Mouse (Mus musculus): ENCODE measurements at regions not wholly inside any gene's neighbourhood (a gene's known extent, or its start where the extent isn't known, plus 50 kb on each side); places are given as distances from the start of the nearest gene placed in this dataset.
A peak's percentile ranks its signal among the peaks of the same experiment; 100 is the strongest.

DNA sequence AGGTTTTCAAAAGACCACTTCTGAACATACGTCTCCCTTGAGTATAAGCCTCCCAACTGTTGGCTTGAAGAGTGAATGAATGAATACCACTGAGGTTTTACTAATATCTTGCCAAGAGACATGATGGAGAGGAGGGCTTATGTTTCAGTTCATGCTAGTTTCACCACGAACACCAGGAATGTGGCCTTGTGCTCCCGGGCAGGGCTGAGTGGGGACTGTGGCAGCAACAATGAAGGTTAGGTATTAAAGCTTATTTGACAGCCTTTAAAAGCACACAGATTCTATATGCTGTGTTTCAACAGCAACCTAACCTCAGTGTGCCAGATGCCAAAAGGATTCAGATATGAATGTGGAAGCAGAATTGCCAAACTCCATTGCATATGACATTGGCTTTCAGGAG is 390.0 kb upstream of the Cited2 start:
- 40% methylated on average over 3 of the region's 3 CpGs for WGBS
- Histone ChIP-seq H3K9me3 (replicated peaks) (no peaks in the 10 kb centered on the region), H3K4me1 (peaks cover 23% of the 10 kb centered on the region), H3K36me3 (no peaks in the 10 kb centered on the region), H3K27me3 (no peaks in the 10 kb centered on the region), H3K27ac (replicated peaks) (no peak overlapping the region), H3K4me2 (replicated peaks) (no peak overlapping the region), H3K4me3 (replicated peaks) (no peak overlapping the region), H3K9ac (no peak overlapping the region)
- no peak for ATAC-seq (ENCODE audit: insufficient number of reproducible peaks, low FRiP score, low TSS enrichment, low read depth)

DNA sequence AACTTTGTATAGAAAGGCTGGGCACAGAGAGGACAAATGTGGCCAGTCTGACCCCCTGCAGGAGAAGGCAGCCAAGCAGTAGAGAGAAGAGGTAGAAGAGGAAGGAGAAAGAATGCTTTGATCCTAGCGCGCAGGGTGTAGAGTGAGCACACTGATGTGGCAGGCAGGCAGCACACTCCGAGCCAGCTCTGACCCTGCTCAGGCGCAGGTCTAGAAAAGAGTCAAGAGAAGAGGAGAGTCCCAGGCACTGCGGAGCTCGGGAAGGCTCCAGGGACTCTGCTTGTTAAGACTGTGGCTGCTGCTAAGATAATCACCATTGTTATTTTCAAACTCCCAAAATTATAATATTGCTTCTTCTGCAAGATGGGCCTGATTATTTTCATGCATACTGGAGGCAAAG is 389.3 kb upstream of the Cited2 start:
- Histone ChIP-seq H3K9me3 (replicated peaks) (no peaks in the 10 kb centered on the region), H3K4me1 (peaks cover 23% of the 10 kb centered on the region), H3K27ac (replicated peaks) (no peak overlapping the region), H3K4me3 (replicated peaks) (no peak overlapping the region), H3K9ac (no peak overlapping the region), H3K4me2 (replicated peaks) (no peak overlapping the region), H3K27me3 (no peaks in the 10 kb centered on the region), H3K36me3 (no peaks in the 10 kb centered on the region)
- no peak for ATAC-seq (ENCODE audit: insufficient number of reproducible peaks, low FRiP score, low TSS enrichment, low read depth)
- 22% methylated on average over 6 of the region's 6 CpGs for WGBS

DNA sequence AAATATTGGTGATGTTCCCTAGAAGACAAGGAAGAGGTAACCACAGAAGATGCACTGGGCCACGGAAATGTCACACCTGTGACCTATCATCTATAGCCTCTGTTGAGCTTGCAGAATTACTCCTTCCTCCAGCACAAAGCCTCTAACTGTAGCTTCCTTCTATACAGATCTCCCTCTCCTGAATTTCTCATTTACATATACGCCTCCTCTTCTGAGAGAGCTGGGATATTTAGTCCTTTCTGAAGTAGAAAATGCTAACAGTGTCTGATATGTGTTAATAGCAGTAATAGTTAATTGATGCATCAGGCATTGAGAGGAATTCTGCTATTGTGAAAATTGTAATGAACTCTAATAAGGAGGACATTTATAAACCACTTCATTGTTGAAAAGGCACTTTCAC is 385.8 kb upstream of the Cited2 start:
- 93% methylated on average over 2 of the region's 2 CpGs for WGBS
- no peak overlapping the region for H3K4me3 ChIP-seq (replicated peaks)

DNA sequence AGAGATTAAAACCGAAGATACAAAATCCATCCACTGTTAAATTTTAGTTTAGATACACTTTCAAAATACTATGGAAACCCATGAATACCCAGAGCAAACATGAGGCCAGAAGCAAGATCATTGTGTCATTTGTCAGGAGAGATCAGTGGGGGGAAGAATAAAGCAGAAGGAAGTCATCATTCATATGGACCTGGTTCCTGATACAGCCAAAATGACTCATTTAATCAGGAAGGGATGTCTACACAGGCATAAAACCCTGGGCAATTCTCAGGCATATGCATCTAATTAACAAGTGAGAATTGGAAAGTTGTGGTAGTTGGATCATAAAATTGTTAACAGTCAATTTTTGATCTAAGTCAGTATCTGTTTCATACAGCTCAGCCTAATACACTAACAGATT is 379.2 kb upstream of the Cited2 start:
- Histone ChIP-seq H3K27me3 (no peaks in the 10 kb centered on the region), H3K4me1 (no peaks in the 10 kb centered on the region), H3K9me3 (replicated peaks) (no peaks in the 10 kb centered on the region), H3K4me3 (replicated peaks) (no peak overlapping the region), H3K4me2 (replicated peaks) (no peak overlapping the region), H3K9ac (no peak overlapping the region), H3K36me3 (no peaks in the 10 kb centered on the region), H3K27ac (replicated peaks) (no peak overlapping the region)
- WGBS, result 94% methylated on average over 1 of the region's 1 CpGs
- ATAC-seq (ENCODE audit: insufficient number of reproducible peaks, low FRiP score, low TSS enrichment, low read depth), result no peak

More for the DNA sequence above, 385.8 kb upstream of the Cited2 start:
- no peak for ATAC-seq (ENCODE audit: insufficient number of reproducible peaks, low FRiP score, low TSS enrichment, low read depth)
- Histone ChIP-seq H3K4me2 (replicated peaks) (no peak overlapping the region), H3K4me1 (peaks cover 7% of the 10 kb centered on the region; the same call in 1 of the 2 replicates), H3K36me3 (no peaks in the 10 kb centered on the region), H3K27me3 (no peaks in the 10 kb centered on the region), H3K9ac (no peak overlapping the region), H3K9me3 (replicated peaks) (no peaks in the 10 kb centered on the region), H3K27ac (replicated peaks) (no peak overlapping the region)

DNA sequence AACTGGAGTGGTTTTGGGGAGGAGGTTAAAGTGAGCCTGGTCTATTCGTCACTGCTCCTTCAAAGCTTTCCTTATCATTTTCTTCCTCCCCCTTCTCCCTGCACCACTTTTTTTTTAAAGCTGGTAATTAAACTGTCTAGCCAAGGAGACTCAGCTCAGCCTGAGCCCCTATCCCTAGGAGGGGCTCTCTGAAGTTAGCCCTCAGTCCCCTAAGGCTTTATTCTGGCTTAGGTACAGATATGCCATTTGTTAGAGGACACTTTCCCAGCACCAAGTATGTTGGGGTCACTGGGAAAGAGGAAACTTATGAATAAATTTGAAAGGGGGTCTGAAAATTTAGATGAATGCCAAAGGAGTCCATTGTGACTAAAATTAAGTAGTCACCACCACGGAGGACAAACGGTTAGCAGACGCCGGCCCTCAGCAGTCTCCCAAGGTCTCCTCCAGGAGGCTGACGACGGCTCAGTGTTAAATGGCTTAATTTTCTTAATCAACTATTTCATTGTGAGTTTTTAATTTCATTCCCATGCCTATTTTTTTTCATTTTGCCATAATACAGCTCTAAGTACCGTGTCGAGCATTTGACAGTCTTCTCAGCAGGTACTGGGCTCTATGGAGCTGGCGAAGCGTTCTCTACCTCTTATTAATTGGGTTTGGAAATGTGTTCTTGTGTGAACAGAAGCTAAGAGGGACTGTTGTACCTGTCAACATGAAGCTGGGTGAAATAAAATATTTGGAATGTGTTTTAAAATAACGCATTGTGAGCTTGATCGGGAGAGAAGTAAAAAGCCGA is 370.6 kb upstream of the Cited2 start:
- Histone ChIP-seq H3K27ac (replicated peaks) (no peak overlapping the region), H3K9ac (no peak overlapping the region), H3K9me3 (replicated peaks) (no peaks in the 10 kb centered on the region), H3K4me1 (peaks cover 6% of the 10 kb centered on the region), H3K36me3 (no peaks in the 10 kb centered on the region), H3K27me3 (no peaks in the 10 kb centered on the region), H3K4me3 (replicated peaks) (no peak overlapping the region), H3K4me2 (replicated peaks) (no peak overlapping the region)
- no peak for ATAC-seq (ENCODE audit: insufficient number of reproducible peaks, low FRiP score, low TSS enrichment, low read depth)
- 73% methylated on average over 14 of the region's 14 CpGs for WGBS

DNA sequence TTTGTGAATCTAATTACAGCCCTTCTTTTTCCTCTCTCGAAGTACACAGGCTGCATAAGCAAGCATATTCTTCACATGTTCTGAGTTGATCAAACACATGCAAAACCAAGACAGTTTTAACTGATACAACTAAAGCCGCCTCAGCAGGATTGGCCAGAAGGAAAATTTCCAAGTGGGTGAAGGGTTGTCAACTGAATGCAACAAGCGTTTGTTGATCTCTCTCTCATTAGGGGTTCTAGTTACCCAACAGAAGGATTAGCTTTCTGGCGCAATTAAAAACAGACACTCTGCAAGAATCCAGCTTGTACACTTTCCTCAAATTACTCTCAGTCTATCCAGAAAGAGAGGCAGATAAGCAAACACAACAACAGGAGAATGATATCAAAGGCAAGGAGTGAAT is 367.5 kb upstream of the Cited2 start:
- ATAC-seq (ENCODE audit: insufficient number of reproducible peaks, low FRiP score, low TSS enrichment, low read depth), result no peak
- no peaks in the 10 kb centered on the region for H3K36me3 ChIP-seq
- no peaks in the 10 kb centered on the region for H3K27me3 ChIP-seq
- no peaks in the 10 kb centered on the region for H3K9me3 ChIP-seq (replicated peaks)
- H3K9ac ChIP-seq, result no peak overlapping the region
- no peak overlapping the region for H3K4me3 ChIP-seq (replicated peaks)
- H3K4me1 ChIP-seq, result peaks cover 6% of the 10 kb centered on the region
- no peak overlapping the region for H3K4me2 ChIP-seq (replicated peaks)
- peak overlapping the region; percentile 4; the same call in 1 of the 2 replicates for H3K27ac ChIP-seq (replicated peaks)
- 18% methylated on average over 4 of the region's 4 CpGs for WGBS

DNA sequence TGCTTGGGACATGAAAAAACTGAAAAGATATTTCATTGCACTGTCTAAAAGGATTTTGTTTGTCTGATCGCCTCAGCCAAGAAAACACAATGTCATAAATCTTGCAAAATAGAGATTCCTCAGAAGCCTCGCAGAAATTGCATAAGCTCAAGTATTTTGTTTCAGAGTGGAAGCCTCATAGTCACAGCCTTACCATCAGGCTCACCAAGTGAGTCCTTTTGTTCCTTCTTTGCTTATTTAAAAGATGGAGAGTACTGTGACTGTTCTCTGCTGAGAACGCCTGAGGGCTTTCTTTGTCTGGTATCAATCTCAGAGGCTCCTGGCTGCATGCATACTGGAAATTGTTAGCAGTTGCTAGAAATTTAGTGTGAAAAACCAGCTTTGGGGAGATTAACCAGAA is 367.0 kb upstream of the Cited2 start:
- no peak for ATAC-seq (ENCODE audit: insufficient number of reproducible peaks, low FRiP score, low TSS enrichment, low read depth)
- WGBS, result 12% methylated on average over 3 of the region's 3 CpGs
- H3K27ac ChIP-seq (replicated peaks), result 0 out of 2 replicates have a peak overlapping the region, but pooled peaks have one; percentile 4
- H3K36me3 ChIP-seq, result no peaks in the 10 kb centered on the region
- peaks cover 6% of the 10 kb centered on the region for H3K4me1 ChIP-seq
- no peaks in the 10 kb centered on the region for H3K27me3 ChIP-seq
- no peak overlapping the region for H3K9ac ChIP-seq
- H3K9me3 ChIP-seq (replicated peaks), result no peaks in the 10 kb centered on the region
- H3K4me3 ChIP-seq (replicated peaks), result no peak overlapping the region
- H3K4me2 ChIP-seq (replicated peaks), result no peak overlapping the region

DNA sequence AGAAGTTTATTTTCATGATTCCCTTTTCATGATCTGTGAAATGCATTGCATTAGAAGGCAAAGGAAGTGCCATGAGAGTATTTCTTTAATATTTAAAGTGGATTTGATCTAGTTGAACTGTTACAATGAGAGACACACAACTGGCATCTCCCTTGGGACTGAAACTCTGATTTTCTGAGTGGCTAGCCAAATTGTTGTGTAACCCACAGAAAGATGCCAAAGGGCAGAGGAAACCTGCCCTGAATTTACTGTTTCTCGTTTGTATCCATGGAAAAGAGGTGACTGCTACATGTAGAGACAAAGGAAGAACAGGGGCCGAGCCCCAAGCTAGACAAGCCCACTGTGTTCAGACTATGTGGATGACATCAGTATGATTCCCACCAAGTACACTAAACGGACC is 360.4 kb upstream of the Cited2 start:
- no peak for ATAC-seq (ENCODE audit: insufficient number of reproducible peaks, low FRiP score, low TSS enrichment, low read depth)
- H3K9ac ChIP-seq, result no peak overlapping the region
- no peak overlapping the region for H3K27ac ChIP-seq (replicated peaks)
- no peak overlapping the region for H3K4me2 ChIP-seq (replicated peaks)
- H3K36me3 ChIP-seq, result no peaks in the 10 kb centered on the region
- H3K27me3 ChIP-seq, result no peaks in the 10 kb centered on the region
- 57% methylated on average over 3 of the region's 3 CpGs for WGBS
- no peaks in the 10 kb centered on the region for H3K9me3 ChIP-seq (replicated peaks)
- H3K4me1 ChIP-seq, result no peaks in the 10 kb centered on the region
- no peak overlapping the region for H3K4me3 ChIP-seq (replicated peaks)

DNA sequence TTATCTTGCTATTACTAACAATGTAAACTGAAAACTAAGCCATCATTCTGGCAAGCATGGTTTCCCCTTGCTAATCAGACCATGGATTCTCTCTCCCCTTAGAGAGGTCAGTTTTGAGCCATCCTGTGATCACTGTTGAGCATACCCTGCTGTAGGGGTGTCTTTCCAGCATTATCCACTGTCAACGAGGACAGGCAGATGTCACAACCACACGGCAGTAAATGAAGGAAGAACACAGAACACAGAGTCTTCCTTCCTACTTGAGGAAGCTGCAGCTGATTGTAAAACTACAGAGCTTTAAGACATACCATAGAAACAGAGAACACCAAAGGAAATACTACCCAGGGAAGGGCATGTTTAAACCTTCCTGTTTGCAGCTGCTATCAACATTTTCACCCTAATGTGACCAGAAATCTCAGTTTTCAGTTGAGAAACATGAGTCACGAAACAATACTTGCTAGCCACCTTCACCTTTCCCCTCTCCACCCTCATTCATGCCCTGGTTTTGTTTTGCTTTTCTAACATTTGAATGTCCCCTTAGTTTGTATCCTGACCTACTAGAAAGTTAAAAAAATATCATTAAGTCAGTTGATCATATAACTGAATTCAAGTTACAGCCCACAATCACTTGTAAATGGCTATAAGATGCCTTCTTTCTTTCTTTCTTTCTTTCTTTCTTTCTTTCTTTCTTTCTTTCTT is 356.8 kb upstream of the Cited2 start:
- Histone ChIP-seq H3K4me3 (replicated peaks) (no peak overlapping the region), H3K36me3 (no peaks in the 10 kb centered on the region), H3K9me3 (replicated peaks) (no peaks in the 10 kb centered on the region), H3K9ac (no peak overlapping the region), H3K4me1 (no peaks in the 10 kb centered on the region), H3K27me3 (no peaks in the 10 kb centered on the region), H3K4me2 (replicated peaks) (no peak overlapping the region), H3K27ac (replicated peaks) (no peak overlapping the region)
- no peak for ATAC-seq (ENCODE audit: insufficient number of reproducible peaks, low FRiP score, low TSS enrichment, low read depth)
- WGBS, result 70% methylated on average over 3 of the region's 3 CpGs

DNA sequence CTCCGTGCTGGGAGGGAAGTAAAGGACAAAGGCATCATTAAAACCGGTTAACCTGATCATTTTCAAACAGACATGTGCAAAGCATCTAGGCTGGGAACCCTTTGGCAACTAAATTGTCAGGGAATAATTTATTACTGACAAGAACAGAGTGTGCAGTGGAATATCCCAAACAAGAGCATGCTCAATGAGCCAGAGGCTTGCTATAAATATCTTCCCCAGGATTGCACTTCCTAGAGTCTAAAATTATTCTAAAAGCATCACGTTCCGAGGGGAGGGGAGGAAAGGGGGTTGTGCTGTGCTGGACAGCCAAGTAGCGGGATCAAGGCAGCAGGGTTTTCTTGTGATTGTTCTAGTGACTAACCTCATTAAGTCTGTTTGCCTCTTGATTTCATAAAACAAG is 356.0 kb upstream of the Cited2 start:
- Histone ChIP-seq H3K27ac (replicated peaks) (no peak overlapping the region), H3K9me3 (replicated peaks) (no peaks in the 10 kb centered on the region), H3K4me1 (no peaks in the 10 kb centered on the region), H3K27me3 (no peaks in the 10 kb centered on the region), H3K4me3 (replicated peaks) (no peak overlapping the region), H3K9ac (no peak overlapping the region), H3K36me3 (no peaks in the 10 kb centered on the region), H3K4me2 (replicated peaks) (no peak overlapping the region)
- ATAC-seq (ENCODE audit: insufficient number of reproducible peaks, low FRiP score, low TSS enrichment, low read depth), result no peak
- WGBS, result 21% methylated on average over 5 of the region's 5 CpGs

DNA sequence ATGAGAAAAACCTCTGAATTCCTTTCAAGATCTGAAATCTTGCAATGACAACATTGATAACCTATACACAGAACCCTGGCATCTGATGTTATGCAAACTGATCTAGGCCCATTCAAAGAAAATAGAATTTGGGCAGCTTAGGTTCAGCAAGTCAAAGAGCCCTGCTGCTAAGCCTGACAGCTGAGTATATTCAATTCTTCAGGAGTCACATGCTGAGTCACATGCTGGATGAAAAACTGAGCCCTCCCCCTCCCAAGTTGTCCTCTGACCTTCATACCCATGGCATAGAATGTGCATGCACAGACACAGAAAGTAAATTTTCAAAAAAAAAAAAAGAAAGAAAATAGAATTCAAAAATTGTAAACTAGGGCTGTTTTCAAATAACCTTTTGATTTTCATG is 355.6 kb upstream of the Cited2 start:
- H3K27me3 ChIP-seq, result no peaks in the 10 kb centered on the region
- no peak overlapping the region for H3K4me2 ChIP-seq (replicated peaks)
- H3K4me3 ChIP-seq (replicated peaks), result no peak overlapping the region
- no peaks in the 10 kb centered on the region for H3K4me1 ChIP-seq
- no peak overlapping the region for H3K9ac ChIP-seq
- no peak overlapping the region for H3K27ac ChIP-seq (replicated peaks)
- no peak for ATAC-seq (ENCODE audit: insufficient number of reproducible peaks, low FRiP score, low TSS enrichment, low read depth)
- no peaks in the 10 kb centered on the region for H3K36me3 ChIP-seq
- H3K9me3 ChIP-seq (replicated peaks), result no peaks in the 10 kb centered on the region

DNA sequence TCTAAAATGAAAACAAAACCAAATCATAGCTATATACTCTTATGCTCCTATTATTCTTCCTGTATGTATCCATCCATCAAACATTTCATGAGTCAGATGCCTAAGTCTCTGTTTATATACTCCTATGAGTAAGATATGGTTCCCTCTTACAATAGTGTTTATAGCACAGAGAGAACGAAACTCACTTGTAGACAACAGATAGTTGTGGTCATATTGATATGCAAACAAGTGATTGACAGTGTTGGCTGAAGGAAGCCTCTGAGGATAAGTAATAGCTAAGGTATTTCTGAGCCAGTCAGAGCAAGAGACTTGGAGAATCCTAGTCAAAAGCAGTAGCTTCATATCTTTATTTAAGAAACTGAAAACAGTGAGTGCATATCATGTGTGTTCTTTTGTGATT is 354.4 kb upstream of the Cited2 start:
- Histone ChIP-seq H3K9ac (no peak overlapping the region), H3K36me3 (no peaks in the 10 kb centered on the region), H3K27ac (replicated peaks) (no peak overlapping the region), H3K4me2 (replicated peaks) (no peak overlapping the region), H3K27me3 (no peaks in the 10 kb centered on the region), H3K4me3 (replicated peaks) (no peak overlapping the region), H3K9me3 (replicated peaks) (no peaks in the 10 kb centered on the region), H3K4me1 (no peaks in the 10 kb centered on the region)
- 83% methylated on average over 1 of the region's 1 CpGs for WGBS
- no peak for ATAC-seq (ENCODE audit: insufficient number of reproducible peaks, low FRiP score, low TSS enrichment, low read depth)
